Mouse (Mus musculus): ENCODE results near the gene Slc25a4. TPM values are rescaled to one million over a fixed set of nuclear protein-coding genes. Genes with fewer than 3 reads are reported as not detected.

The Slc25a4 gene
- polyA plus RNA-seq, 2 experiments = 427 to 513 TPM

GRCm38 (mm10) chr8:46204974-46205640 is 6.0 kb downstream of the Slc25a4 start:
- H3K4me1 ChIP-seq (ENCODE audit: control insufficient read depth, insufficient read depth, low read length) = peaks cover 20% of the 10 kb centered on the region
- H3K4me3 ChIP-seq (replicated peaks; ENCODE audit: low read length) = no peak overlapping the region
- peaks cover 75% of the 10 kb centered on the region for H3K36me3 ChIP-seq (ENCODE audit: control insufficient read depth, insufficient read depth, low read length)
- WGBS = 82% methylated on average over 9 of the region's 9 CpGs
- TF ChIP-seq POLR2A (IDR thresholded peaks at IDR 0.05; ENCODE audit: borderline replicate concordance, extremely low read depth, insufficient read depth, insufficient read length) = no peak
- ATAC-seq (ENCODE audit: low FRiP score, low read depth) (no peak), DNase-seq (ENCODE audit: low spot score) (no peak)
- no peaks in the 10 kb centered on the region for H3K27me3 ChIP-seq (ENCODE audit: control insufficient read depth, insufficient read depth, low read length)
- no peaks in the 10 kb centered on the region for H3K9me3 ChIP-seq (ENCODE audit: control insufficient read depth, low read length)
- no peak overlapping the region for H3K27ac ChIP-seq (replicated peaks; ENCODE audit: low read depth, low read length)
- H3K9ac ChIP-seq (ENCODE audit: low read depth, low read length, severe bottlenecking) = no peak overlapping the region
- H3K4me2 ChIP-seq (replicated peaks; ENCODE audit: low read depth, low read length, severe bottlenecking) = no peak overlapping the region

GRCm38 (mm10) chr8:46204301-46204700 is 6.8 kb downstream of the Slc25a4 start:
- Histone ChIP-seq H3K4me3 (replicated peaks; ENCODE audit: low read length) (no peak overlapping the region), H3K27ac (replicated peaks; ENCODE audit: low read depth, low read length) (no peak overlapping the region), H3K9ac (ENCODE audit: low read depth, low read length, severe bottlenecking) (no peak overlapping the region), H3K4me1 (ENCODE audit: control insufficient read depth, insufficient read depth, low read length) (peaks cover 12% of the 10 kb centered on the region), H3K36me3 (ENCODE audit: control insufficient read depth, insufficient read depth, low read length) (peaks cover 72% of the 10 kb centered on the region), H3K27me3 (ENCODE audit: control insufficient read depth, insufficient read depth, low read length) (no peaks in the 10 kb centered on the region), H3K4me2 (replicated peaks; ENCODE audit: low read depth, low read length, severe bottlenecking) (no peak overlapping the region), H3K9me3 (ENCODE audit: control insufficient read depth, low read length) (no peaks in the 10 kb centered on the region)
- TF ChIP-seq POLR2A (IDR thresholded peaks at IDR 0.05; ENCODE audit: borderline replicate concordance, extremely low read depth, insufficient read depth, insufficient read length) = no peak
- no peak for DNase-seq (ENCODE audit: low spot score)
- no peak for ATAC-seq (ENCODE audit: low FRiP score, low read depth)
- 83% methylated on average over 3 of the region's 3 CpGs for WGBS

GRCm38 (mm10) chr8:46202350-46202749 is 8.7 kb downstream of the Slc25a4 start:
- peaks cover 52% of the 10 kb centered on the region for H3K36me3 ChIP-seq (ENCODE audit: control insufficient read depth, insufficient read depth, low read length)
- no peak overlapping the region for H3K9ac ChIP-seq (ENCODE audit: low read depth, low read length, severe bottlenecking)
- H3K4me2 ChIP-seq (replicated peaks; ENCODE audit: low read depth, low read length, severe bottlenecking) = no peak overlapping the region
- H3K4me3 ChIP-seq (replicated peaks; ENCODE audit: low read length) = no peak overlapping the region
- no peak overlapping the region for H3K27ac ChIP-seq (replicated peaks; ENCODE audit: low read depth, low read length)
- WGBS = 87% methylated on average over 6 of the region's 6 CpGs
- no peak for ATAC-seq (ENCODE audit: low FRiP score, low read depth)
- DNase-seq (ENCODE audit: low spot score) = no peak
- H3K4me1 ChIP-seq (ENCODE audit: control insufficient read depth, insufficient read depth, low read length) = no peaks in the 10 kb centered on the region
- no peak for TF ChIP-seq POLR2A (IDR thresholded peaks at IDR 0.05; ENCODE audit: borderline replicate concordance, extremely low read depth, insufficient read depth, insufficient read length)
- no peaks in the 10 kb centered on the region for H3K9me3 ChIP-seq (ENCODE audit: control insufficient read depth, low read length)
- H3K27me3 ChIP-seq (ENCODE audit: control insufficient read depth, insufficient read depth, low read length) = no peaks in the 10 kb centered on the region

GRCm38 (mm10) chr8:46197673-46198072 is 13.4 kb downstream of the Slc25a4 start:
- Histone ChIP-seq H3K27ac (replicated peaks; ENCODE audit: low read depth, low read length) (no peak overlapping the region), H3K27me3 (ENCODE audit: control insufficient read depth, insufficient read depth, low read length) (no peaks in the 10 kb centered on the region), H3K4me1 (ENCODE audit: control insufficient read depth, insufficient read depth, low read length) (no peaks in the 10 kb centered on the region), H3K4me2 (replicated peaks; ENCODE audit: low read depth, low read length, severe bottlenecking) (no peak overlapping the region), H3K36me3 (ENCODE audit: control insufficient read depth, insufficient read depth, low read length) (peaks cover 27% of the 10 kb centered on the region), H3K4me3 (replicated peaks; ENCODE audit: low read length) (no peak overlapping the region), H3K9me3 (ENCODE audit: control insufficient read depth, low read length) (no peaks in the 10 kb centered on the region), H3K9ac (ENCODE audit: low read depth, low read length, severe bottlenecking) (no peak overlapping the region)
- no peak for TF ChIP-seq POLR2A (IDR thresholded peaks at IDR 0.05; ENCODE audit: borderline replicate concordance, extremely low read depth, insufficient read depth, insufficient read length)
- ATAC-seq (ENCODE audit: low FRiP score, low read depth) = no peak
- 85% methylated on average over 5 of the region's 5 CpGs for WGBS
- no peak for DNase-seq (ENCODE audit: low spot score)

- ATAC-seq (ENCODE audit: low FRiP score, low read depth) = no peak
- WGBS = 58% methylated on average over 3 of the region's 3 CpGs
- no peak overlapping the region for H3K4me2 ChIP-seq (replicated peaks; ENCODE audit: low read depth, low read length, severe bottlenecking)
- no peak overlapping the region for H3K9ac ChIP-seq (ENCODE audit: low read depth, low read length, severe bottlenecking)
- H3K27me3 ChIP-seq (ENCODE audit: control insufficient read depth, insufficient read depth, low read length) = no peaks in the 10 kb centered on the region
- H3K9me3 ChIP-seq (ENCODE audit: control insufficient read depth, low read length) = no peaks in the 10 kb centered on the region
- no peak overlapping the region for H3K27ac ChIP-seq (replicated peaks; ENCODE audit: low read depth, low read length)
- H3K4me3 ChIP-seq (replicated peaks; ENCODE audit: low read length) = no peak overlapping the region
- H3K4me1 ChIP-seq (ENCODE audit: control insufficient read depth, insufficient read depth, low read length) = no peaks in the 10 kb centered on the region
- peaks cover 27% of the 10 kb centered on the region for H3K36me3 ChIP-seq (ENCODE audit: control insufficient read depth, insufficient read depth, low read length)
- TF ChIP-seq POLR2A (IDR thresholded peaks at IDR 0.05; ENCODE audit: borderline replicate concordance, extremely low read depth, insufficient read depth, insufficient read length) = no peak
- DNase-seq (ENCODE audit: low spot score) = no peak
These were observed 14.2 kb downstream of the Slc25a4 start for GRCm38 (mm10) chr8:46196877-46197276.
